Mouse (Mus musculus): Measurements from ENCODE around the gene Glis3. TPM values are rescaled to one million over a fixed set of nuclear protein-coding genes. Genes with fewer than 3 reads are reported as not detected.
A peak's percentile ranks its signal among the peaks of the same experiment; 100 is the strongest.

Glis3 gene
- polyA plus RNA-seq, 1 experiment from 2014 or later = 4.4 TPM

GRCm38 (mm10) chr19:28299211-28299775 lies 380.6 kb downstream of the Glis3 start:
- H3K36me3 ChIP-seq (ENCODE audit: control insufficient read depth, insufficient read depth, low read length) = no peaks in the 10 kb centered on the region
- no peak for DNase-seq
- no peaks in the 10 kb centered on the region for H3K27me3 ChIP-seq (ENCODE audit: control insufficient read depth, insufficient read depth, low read length)
- WGBS = 84% methylated on average over 11 of the region's 11 CpGs
- no peak overlapping the region for H3K27ac ChIP-seq (replicated peaks; ENCODE audit: low read depth, low read length)
- no peak overlapping the region for H3K4me3 ChIP-seq (replicated peaks; ENCODE audit: low read depth, low read length)
- H3K9me3 ChIP-seq (ENCODE audit: control insufficient read depth, low read length) = no peaks in the 10 kb centered on the region
- no peak overlapping the region for H3K9ac ChIP-seq (replicated peaks; ENCODE audit: low read length)
- H3K4me2 ChIP-seq (ENCODE audit: low read length) = no peak overlapping the region
- H3K4me1 ChIP-seq (ENCODE audit: control insufficient read depth, insufficient read depth, low read length) = peaks cover 9% of the 10 kb centered on the region; the same call in 1 of the 2 replicates
- ATAC-seq (ENCODE audit: low FRiP score, low TSS enrichment) = no peak

GRCm38 (mm10) chr19:28298669-28299068 lies 381.2 kb downstream of the Glis3 start:
- Histone ChIP-seq H3K4me2 (ENCODE audit: low read length) (no peak overlapping the region), H3K36me3 (ENCODE audit: control insufficient read depth, insufficient read depth, low read length) (no peaks in the 10 kb centered on the region), H3K27me3 (ENCODE audit: control insufficient read depth, insufficient read depth, low read length) (no peaks in the 10 kb centered on the region), H3K27ac (replicated peaks; ENCODE audit: low read depth, low read length) (no peak overlapping the region), H3K4me3 (replicated peaks; ENCODE audit: low read depth, low read length) (no peak overlapping the region), H3K4me1 (ENCODE audit: control insufficient read depth, insufficient read depth, low read length) (peaks cover 9% of the 10 kb centered on the region; the same call in 1 of the 2 replicates), H3K9ac (replicated peaks; ENCODE audit: low read length) (no peak overlapping the region), H3K9me3 (ENCODE audit: control insufficient read depth, low read length) (no peaks in the 10 kb centered on the region)
- DNase-seq (no peak), ATAC-seq (ENCODE audit: low FRiP score, low TSS enrichment) (peak; percentile 55)
- WGBS = 74% methylated on average over 9 of the region's 9 CpGs

GRCm38 (mm10) chr19:28291596-28291995 lies 388.3 kb downstream of the Glis3 start:
- Histone ChIP-seq H3K4me3 (replicated peaks; ENCODE audit: low read depth, low read length) (no peak overlapping the region), H3K27ac (replicated peaks; ENCODE audit: low read depth, low read length) (no peak overlapping the region), H3K9me3 (ENCODE audit: control insufficient read depth, low read length) (no peaks in the 10 kb centered on the region), H3K36me3 (ENCODE audit: control insufficient read depth, insufficient read depth, low read length) (no peaks in the 10 kb centered on the region), H3K4me1 (ENCODE audit: control insufficient read depth, insufficient read depth, low read length) (no peaks in the 10 kb centered on the region), H3K9ac (replicated peaks; ENCODE audit: low read length) (no peak overlapping the region), H3K4me2 (ENCODE audit: low read length) (no peak overlapping the region), H3K27me3 (ENCODE audit: control insufficient read depth, insufficient read depth, low read length) (no peaks in the 10 kb centered on the region)
- WGBS = 82% methylated on average over 4 of the region's 4 CpGs
- no peak for DNase-seq
- no peak for ATAC-seq (ENCODE audit: low FRiP score, low TSS enrichment)

- WGBS = 74% methylated on average over 4 of the region's 4 CpGs
- H3K4me2 ChIP-seq (ENCODE audit: low read length) = no peak overlapping the region
- ATAC-seq (ENCODE audit: low FRiP score, low TSS enrichment) (no peak), DNase-seq (no peak)
- H3K27me3 ChIP-seq (ENCODE audit: control insufficient read depth, insufficient read depth, low read length) = no peaks in the 10 kb centered on the region
- no peaks in the 10 kb centered on the region for H3K4me1 ChIP-seq (ENCODE audit: control insufficient read depth, insufficient read depth, low read length)
- no peak overlapping the region for H3K4me3 ChIP-seq (replicated peaks; ENCODE audit: low read depth, low read length)
- no peaks in the 10 kb centered on the region for H3K36me3 ChIP-seq (ENCODE audit: control insufficient read depth, insufficient read depth, low read length)
- H3K9me3 ChIP-seq (ENCODE audit: control insufficient read depth, low read length) = no peaks in the 10 kb centered on the region
- no peak overlapping the region for H3K27ac ChIP-seq (replicated peaks; ENCODE audit: low read depth, low read length)
- no peak overlapping the region for H3K9ac ChIP-seq (replicated peaks; ENCODE audit: low read length)
Observed at GRCm38 (mm10) chr19:28289457-28289856, 390.4 kb downstream of the Glis3 start.

- DNase-seq (no peak), ATAC-seq (ENCODE audit: low FRiP score, low TSS enrichment) (no peak)
- no peak overlapping the region for H3K9ac ChIP-seq (replicated peaks; ENCODE audit: low read length)
- H3K27me3 ChIP-seq (ENCODE audit: control insufficient read depth, insufficient read depth, low read length) = no peaks in the 10 kb centered on the region
- no peaks in the 10 kb centered on the region for H3K36me3 ChIP-seq (ENCODE audit: control insufficient read depth, insufficient read depth, low read length)
- H3K4me3 ChIP-seq (replicated peaks; ENCODE audit: low read depth, low read length) = no peak overlapping the region
- no peak overlapping the region for H3K27ac ChIP-seq (replicated peaks; ENCODE audit: low read depth, low read length)
- WGBS = 77% methylated on average over 2 of the region's 2 CpGs
- no peak overlapping the region for H3K4me2 ChIP-seq (ENCODE audit: low read length)
- no peaks in the 10 kb centered on the region for H3K4me1 ChIP-seq (ENCODE audit: control insufficient read depth, insufficient read depth, low read length)
- H3K9me3 ChIP-seq (ENCODE audit: control insufficient read depth, low read length) = no peaks in the 10 kb centered on the region
Observed at GRCm38 (mm10) chr19:28287431-28287830, 392.4 kb downstream of the Glis3 start.

GRCm38 (mm10) chr19:28284098-28284569 lies 395.7 kb downstream of the Glis3 start:
- H3K36me3 ChIP-seq (ENCODE audit: control insufficient read depth, insufficient read depth, low read length) = no peaks in the 10 kb centered on the region
- H3K27me3 ChIP-seq (ENCODE audit: control insufficient read depth, insufficient read depth, low read length) = no peaks in the 10 kb centered on the region
- no peak for DNase-seq
- H3K9me3 ChIP-seq (ENCODE audit: control insufficient read depth, low read length) = no peaks in the 10 kb centered on the region
- H3K4me2 ChIP-seq (ENCODE audit: low read length) = no peak overlapping the region
- ATAC-seq (ENCODE audit: low FRiP score, low TSS enrichment) = no peak
- no peak overlapping the region for H3K9ac ChIP-seq (replicated peaks; ENCODE audit: low read length)
- H3K4me3 ChIP-seq (replicated peaks; ENCODE audit: low read depth, low read length) = no peak overlapping the region
- H3K27ac ChIP-seq (replicated peaks; ENCODE audit: low read depth, low read length) = no peak overlapping the region
- WGBS = 90% methylated on average over 7 of the region's 7 CpGs
- H3K4me1 ChIP-seq (ENCODE audit: control insufficient read depth, insufficient read depth, low read length) = no peaks in the 10 kb centered on the region

GRCm38 (mm10) chr19:28283241-28284097 lies 396.4 kb downstream of the Glis3 start:
- Histone ChIP-seq H3K4me2 (ENCODE audit: low read length) (no peak overlapping the region), H3K9me3 (ENCODE audit: control insufficient read depth, low read length) (no peaks in the 10 kb centered on the region), H3K9ac (replicated peaks; ENCODE audit: low read length) (no peak overlapping the region), H3K27me3 (ENCODE audit: control insufficient read depth, insufficient read depth, low read length) (no peaks in the 10 kb centered on the region), H3K4me1 (ENCODE audit: control insufficient read depth, insufficient read depth, low read length) (no peaks in the 10 kb centered on the region), H3K36me3 (ENCODE audit: control insufficient read depth, insufficient read depth, low read length) (no peaks in the 10 kb centered on the region), H3K4me3 (replicated peaks; ENCODE audit: low read depth, low read length) (no peak overlapping the region), H3K27ac (replicated peaks; ENCODE audit: low read depth, low read length) (no peak overlapping the region)
- ATAC-seq (ENCODE audit: low FRiP score, low TSS enrichment) (no peak), DNase-seq (no peak)
- WGBS = 89% methylated on average over 7 of the region's 7 CpGs

GRCm38 (mm10) chr19:28281405-28281804 lies 398.5 kb downstream of the Glis3 start:
- Histone ChIP-seq H3K27me3 (ENCODE audit: control insufficient read depth, insufficient read depth, low read length) (no peaks in the 10 kb centered on the region), H3K9me3 (ENCODE audit: control insufficient read depth, low read length) (no peaks in the 10 kb centered on the region), H3K36me3 (ENCODE audit: control insufficient read depth, insufficient read depth, low read length) (no peaks in the 10 kb centered on the region), H3K4me3 (replicated peaks; ENCODE audit: low read depth, low read length) (no peak overlapping the region), H3K27ac (replicated peaks; ENCODE audit: low read depth, low read length) (no peak overlapping the region), H3K9ac (replicated peaks; ENCODE audit: low read length) (no peak overlapping the region), H3K4me1 (ENCODE audit: control insufficient read depth, insufficient read depth, low read length) (peaks cover 6% of the 10 kb centered on the region; the same call in 1 of the 2 replicates), H3K4me2 (ENCODE audit: low read length) (no peak overlapping the region)
- 62% methylated on average over 4 of the region's 4 CpGs for WGBS
- no peak for ATAC-seq (ENCODE audit: low FRiP score, low TSS enrichment)
- DNase-seq = no peak

All from midbrain, embryonic 14.5 days (tissue).